Mouse (Mus musculus): Measurements from ENCODE around the gene Rps19. TPM values are rescaled to one million over a fixed set of nuclear protein-coding genes. Genes with fewer than 3 reads are reported as not detected.
"Not testable (repeated sequence)": the region's sequence is repeated elsewhere in the genome, so short reads cannot be mapped to it uniquely, and the experiment has no call there.

Gene Rps19
- polyA plus RNA-seq, 1 experiment: 1,077 TPM

DNA sequence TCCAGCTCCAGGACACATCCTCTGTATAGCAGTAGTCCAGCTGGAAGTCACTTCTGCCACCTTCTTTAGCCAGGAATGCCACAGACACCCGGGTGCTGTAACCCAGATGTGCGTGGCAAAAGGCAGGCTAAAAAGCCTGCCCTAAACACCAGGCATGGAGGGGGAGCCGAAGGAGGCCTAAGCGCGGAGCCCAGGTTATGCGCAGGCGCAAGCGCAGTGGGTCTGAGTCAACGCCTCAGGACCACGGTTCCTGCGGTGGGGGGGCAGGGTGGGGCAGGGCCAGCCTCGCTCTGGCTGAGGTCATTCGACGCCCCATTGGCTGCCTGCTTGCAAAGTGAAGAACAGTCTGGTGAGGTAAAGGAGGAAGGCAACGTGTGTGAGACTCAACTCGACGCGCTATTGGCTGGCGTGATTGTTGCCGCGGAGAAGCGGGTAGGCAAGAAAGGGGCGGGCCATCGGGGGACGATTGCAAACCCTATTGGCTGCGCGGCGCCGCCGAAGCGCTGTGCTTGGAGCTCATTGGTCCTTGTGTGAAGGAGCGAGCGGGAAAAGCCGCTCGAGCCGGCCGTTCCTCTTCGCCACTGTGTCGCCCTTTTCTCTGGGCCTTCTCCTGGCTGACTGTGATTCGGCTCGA lies 14.5 kb upstream of the Rps19 start, which contains the start of the genes Lypd4 and Dmrtc2:
Gene Lypd4, minus strand, starts transcription at position 410 of the 634 bp plus-strand sequence.
Gene Dmrtc2, plus strand, starts transcription at position 526 of the 634 bp plus-strand sequence.
- DNase-seq (ENCODE audit: low spot score): no peak

- DNase-seq (ENCODE audit: low spot score): no peak
Observed at GRCm38 (mm10) chr7:24877588-24877987, 6.6 kb upstream of the Rps19 start.

DNA sequence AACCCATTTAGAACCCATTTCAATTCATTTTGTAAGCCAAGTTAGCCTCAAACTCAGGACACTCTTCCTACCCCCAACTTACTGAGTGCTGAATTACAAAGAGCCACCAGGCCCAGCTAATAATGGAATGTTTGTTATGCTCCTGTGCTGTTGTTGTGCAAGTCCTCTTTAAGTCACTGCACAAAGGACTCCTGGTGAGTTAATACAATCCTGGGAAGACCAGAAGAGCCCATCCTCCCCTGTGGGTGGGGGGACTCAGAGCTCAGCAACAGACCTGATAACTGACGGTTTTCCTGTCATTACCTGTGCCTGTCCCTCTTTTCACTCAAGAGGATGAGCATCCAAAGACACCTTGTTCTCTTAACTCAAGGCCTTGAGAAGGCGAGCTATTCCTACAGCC lies 4.6 kb upstream of the Rps19 start:
- DNase-seq (ENCODE audit: low spot score): no peak

DNA sequence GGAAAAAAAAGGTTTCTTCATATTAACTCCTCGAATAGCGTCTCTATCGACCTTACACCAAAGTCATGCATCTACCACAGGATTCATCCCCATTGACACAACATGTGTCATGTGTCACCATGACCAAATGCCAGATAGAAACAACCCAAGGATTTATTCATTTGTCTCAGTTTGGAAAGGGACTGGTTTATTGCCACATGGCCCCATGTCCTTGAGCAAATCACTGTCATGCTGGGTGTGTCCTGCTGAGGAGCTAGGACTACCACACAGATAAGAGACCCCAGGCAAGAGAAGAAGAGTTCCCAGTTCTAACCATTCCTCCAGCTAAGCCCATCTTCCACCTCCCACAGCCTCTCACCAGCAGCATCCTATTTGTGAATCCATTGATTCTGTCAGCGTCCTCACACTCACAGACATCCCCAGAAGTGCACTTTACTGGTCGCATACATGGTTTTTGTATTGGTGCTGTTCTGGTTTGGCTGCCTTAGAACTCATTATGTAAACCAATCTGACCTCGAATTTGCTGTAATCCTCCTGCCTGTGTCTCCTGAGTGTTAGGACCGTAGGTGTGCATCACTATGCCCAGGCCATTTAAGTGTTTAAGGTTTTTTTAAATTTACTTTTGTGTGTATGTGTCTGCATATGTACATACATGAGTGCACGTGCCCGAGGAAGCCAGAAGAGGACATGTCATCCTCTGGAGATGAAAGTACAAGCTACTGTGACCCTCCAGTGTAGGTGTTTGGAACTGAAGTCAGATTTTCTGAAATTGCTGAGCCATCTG lies 1.6 kb upstream of the Rps19 start:
- no peak for DNase-seq (ENCODE audit: low spot score)

DNA sequence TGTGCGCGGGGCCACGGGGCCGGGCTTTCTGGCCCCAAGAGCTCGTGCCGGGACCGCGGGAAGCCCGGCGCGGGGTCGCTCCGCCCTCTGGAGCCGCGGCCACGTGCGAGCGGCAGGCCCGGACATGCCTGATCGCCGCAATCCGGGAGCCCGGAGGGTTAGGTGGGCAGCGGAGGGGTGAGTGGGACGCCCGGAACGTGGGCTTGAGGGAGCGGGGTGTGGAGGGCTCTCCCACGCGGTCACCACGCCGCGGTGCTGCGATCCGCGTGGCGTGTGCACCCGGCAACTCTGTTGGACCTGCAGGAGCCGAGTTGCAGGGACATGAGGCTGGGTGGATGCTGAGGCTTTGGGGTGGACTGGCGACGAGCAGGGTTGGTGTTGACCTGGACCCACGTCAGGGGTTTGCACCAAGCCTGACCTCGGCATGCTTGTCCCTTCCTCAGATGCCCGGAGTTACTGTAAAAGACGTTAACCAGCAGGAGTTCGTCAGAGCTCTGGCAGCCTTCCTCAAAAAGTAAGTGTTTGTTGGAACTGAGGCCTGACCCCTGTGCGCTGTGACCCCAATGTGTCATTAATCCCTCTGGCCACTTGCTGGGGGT lies 621 bp downstream of the Rps19 start:
- DNase-seq (ENCODE audit: low spot score): no peak

- DNase-seq (ENCODE audit: low spot score): no peak
Observed at GRCm38 (mm10) chr7:24885468-24886307, 1.5 kb downstream of the Rps19 start.

DNA sequence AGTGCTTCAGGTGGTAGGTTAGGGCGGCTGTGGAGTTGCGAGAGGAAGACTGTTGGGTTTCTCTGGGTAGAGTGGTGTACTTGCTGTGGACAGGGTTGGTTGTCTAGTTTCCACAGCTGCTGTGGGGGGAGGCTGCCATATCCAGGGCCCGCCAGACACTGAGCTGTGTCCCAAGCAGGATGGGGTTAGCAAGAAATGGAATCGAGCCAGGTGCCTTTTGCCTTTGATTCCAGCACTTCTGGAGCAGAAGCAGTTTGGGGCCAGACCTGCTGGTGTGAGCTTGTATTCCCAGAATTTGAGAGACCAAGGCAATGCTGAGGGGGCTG lies 2.1 kb downstream of the Rps19 start:
- no peak for DNase-seq (ENCODE audit: low spot score)

- no peak for DNase-seq (ENCODE audit: low spot score)
Observed at GRCm38 (mm10) chr7:24887096-24887495, 2.9 kb downstream of the Rps19 start.

DNA sequence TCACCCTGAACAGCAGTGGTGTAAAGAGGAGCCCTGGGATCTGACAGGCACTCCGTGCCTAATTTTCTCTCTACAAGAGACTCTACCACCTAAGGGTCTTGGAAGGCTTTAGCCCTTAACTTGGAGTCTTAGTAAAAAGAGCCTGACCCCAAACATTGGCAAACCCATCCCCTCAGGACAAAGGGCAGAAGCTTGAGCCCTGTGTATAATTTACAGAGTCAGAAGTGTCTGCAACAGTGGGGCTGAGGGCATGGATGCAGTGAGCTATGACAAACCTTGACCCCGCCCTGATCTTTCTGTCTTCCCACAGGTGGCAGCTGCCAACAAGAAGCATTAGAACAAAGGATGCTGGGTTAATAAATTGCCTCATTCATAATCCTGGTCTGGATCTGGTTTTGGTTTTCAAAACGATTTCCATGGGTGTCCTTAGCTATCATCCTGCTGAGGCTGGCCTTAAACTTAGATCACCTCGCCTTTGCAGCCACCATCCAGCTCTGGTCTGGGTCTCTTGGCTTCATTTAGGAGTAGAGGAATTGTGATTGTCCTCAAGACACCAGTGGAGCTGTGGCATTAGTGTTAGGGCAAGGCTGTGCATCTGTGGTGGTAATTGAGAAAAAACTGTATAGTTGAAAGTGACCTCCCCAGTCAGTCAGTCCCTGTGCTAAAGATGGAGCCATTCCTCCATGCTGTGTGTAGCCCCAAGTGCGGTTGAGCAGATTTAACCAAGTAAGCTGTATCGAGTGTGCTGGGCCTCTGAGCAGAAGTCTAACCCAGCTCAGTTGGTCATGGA lies 5.5 kb downstream of the Rps19 start:
- no peak for DNase-seq (ENCODE audit: low spot score)

DNA sequence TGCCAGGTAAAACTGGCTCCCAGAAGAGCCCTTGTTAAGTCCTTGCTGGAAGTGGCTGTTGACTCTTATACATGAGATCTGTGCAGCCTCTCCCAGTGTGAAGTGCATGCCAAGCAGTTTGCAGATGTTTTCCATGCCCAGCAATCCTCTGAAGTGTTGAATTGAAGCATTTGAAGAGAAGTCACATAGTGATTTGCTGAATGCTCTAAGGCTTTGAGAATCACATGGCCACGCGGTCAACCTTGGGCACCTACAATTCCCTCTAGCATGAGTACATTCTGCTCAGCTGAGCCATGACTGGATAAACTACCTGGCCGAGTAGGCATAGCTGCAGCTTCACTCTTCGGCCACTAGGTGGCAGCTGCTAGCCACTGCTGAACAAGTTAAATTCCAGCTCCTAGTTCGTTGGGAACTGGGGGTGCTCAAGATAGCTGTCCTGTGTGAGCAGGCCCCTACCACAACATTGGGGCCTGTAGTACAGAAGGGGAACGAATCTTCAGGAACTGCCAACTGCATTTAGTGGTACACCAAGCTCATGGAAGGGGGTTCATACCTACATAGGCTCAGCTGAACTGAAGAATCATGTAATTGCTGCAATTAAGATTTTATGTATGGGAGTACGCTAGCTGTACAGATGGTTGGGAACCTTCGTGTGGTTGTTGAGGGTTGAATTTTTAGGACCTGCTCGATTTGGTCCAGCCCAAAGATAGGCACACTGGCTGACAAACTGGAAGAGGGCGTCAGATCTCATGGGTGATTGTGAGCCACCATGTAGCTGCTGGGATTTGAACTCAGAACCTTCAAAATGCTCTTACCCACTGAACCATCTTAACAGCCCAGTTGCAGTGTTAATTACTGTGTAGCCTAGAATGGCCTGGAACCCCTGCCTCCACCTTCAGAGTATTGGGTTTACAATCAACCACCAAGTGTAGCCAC lies 6.4 kb downstream of the Rps19 start:
- DNase-seq (ENCODE audit: low spot score): no peak

GRCm38 (mm10) chr7:24891241-24892124 lies 7.3 kb downstream of the Rps19 start:
- DNase-seq (ENCODE audit: low spot score): no peak

DNA sequence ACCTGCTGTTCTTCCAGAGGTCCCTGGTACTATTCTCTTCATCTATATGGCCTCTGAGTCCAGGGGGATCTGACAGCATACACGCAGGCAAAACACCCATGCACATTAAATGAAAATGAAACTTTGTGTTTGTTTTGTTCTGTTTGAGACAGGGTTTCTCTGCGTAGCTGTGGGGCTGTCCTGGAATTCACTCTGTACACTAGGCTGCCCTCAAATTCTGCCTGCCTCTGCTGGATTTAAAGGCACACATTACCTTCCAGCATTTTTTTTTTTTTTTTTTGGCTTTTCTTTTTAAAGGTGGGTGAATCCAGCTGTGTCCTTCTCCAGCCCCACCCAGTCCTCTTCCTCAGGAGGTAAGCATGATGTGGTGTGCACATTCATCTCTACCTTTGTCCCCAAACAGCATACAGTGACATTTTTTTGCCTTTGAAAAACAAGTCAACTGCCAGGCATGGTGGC lies 8.0 kb downstream of the Rps19 start:
- no peak for DNase-seq (ENCODE audit: low spot score)

GRCm38 (mm10) chr7:24895749-24896148 lies 11.6 kb downstream of the Rps19 start:
- DNase-seq (ENCODE audit: low spot score): not testable (repeated sequence)

DNA sequence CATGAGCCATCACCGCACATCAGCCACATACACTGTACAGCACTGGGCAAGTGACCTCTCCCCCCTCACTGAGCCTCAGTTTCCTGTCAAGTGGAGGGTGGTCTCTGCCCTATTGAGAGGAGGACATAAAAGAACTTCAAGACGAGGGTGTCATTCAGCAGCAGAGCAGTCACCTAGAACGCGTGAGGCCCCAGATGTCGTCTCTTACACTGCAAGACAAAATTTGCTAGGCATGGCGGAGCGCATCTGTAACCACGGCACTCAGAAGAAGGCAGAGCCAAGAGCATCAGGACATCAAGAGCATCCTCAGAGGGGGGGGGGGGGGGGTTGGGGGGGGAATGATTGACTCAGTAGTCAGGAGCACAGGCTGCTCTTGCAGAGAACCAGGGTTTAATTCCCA lies 12.1 kb downstream of the Rps19 start:
- no peak for DNase-seq (ENCODE audit: low spot score)

- no peak for DNase-seq (ENCODE audit: low spot score)
Observed at GRCm38 (mm10) chr7:24897224-24897623, 13.1 kb downstream of the Rps19 start, which contains the start of gene Cd79a. TSS of gene Cd79a (plus strand) at chr7:24897381.

GRCm38 (mm10) chr7:24897959-24898358 lies 13.8 kb downstream of the Rps19 start:
- no peak for DNase-seq (ENCODE audit: low spot score)

DNA sequence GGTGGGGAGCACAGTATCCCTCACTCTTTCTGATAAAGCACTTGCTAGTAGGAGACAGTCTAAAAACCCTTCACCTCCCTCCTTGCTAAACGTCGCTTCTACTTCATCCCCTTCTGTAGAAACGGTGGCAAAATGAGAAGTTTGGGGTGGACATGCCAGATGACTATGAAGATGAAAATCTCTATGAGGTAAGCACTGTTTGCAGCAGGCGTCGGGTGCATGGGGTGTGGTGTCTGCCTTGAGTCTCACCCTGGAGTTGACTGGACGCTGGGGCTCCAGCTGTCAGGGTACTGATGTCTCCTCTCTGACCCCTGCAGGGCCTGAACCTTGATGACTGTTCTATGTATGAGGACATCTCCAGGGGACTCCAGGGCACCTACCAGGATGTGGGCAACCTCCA lies 16.9 kb downstream of the Rps19 start:
- no peak for DNase-seq (ENCODE audit: low spot score)

DNA sequence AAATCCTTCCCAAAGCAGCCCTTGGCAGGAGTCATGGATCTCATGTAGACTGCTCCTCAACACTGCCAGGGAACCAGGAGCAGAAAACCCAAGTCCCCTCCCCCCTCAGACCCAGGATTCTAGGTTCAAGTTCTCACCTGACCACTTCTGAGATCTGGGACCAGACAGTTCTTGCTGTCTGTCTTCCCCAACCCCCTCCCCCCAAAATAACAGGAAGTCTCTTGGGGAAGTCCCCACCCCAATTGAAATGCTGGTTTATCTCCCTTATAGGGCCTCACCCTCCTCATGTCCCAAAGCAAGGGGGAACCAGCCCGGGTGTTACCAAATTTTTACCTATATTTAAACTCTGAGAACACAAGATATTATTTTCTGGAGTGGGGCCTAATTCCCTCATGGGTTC lies 17.7 kb downstream of the Rps19 start:
- no peak for DNase-seq (ENCODE audit: low spot score)

DNA sequence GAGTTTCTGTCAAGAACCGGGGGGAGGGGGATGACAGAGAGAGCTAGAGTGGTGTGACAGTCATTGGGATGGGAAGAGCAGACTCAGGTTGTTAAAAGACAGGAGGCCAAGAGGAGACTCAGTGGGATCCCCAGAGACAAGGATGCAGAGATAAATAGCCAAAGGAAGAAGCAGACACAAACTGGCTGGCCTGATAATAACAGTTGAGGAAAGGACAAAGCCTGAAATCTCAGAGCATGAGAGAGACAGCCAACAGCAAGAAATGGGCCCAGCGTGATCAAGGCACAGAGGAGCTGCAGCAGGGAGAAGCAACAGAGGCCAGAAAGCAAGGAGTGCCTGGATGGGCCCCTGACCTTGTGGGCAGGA lies 18.1 kb downstream of the Rps19 start:
- no peak for DNase-seq (ENCODE audit: low spot score)

Measured in urinary bladder, adult 2 months (tissue).